Mouse (Mus musculus): ENCODE measurements around the gene Sh2d6. TPM values are rescaled to one million over a fixed set of nuclear protein-coding genes. Genes with fewer than 3 reads are reported as not detected.
A peak's percentile ranks its signal among the peaks of the same experiment; 100 is the strongest.
"Not testable (repeated sequence)": the region's sequence is repeated elsewhere in the genome, so short reads cannot be mapped to it uniquely, and the experiment has no call there.

The Sh2d6 gene
- polyA plus RNA-seq, 1 experiment from 2014 or later = 0.39 TPM

DNA sequence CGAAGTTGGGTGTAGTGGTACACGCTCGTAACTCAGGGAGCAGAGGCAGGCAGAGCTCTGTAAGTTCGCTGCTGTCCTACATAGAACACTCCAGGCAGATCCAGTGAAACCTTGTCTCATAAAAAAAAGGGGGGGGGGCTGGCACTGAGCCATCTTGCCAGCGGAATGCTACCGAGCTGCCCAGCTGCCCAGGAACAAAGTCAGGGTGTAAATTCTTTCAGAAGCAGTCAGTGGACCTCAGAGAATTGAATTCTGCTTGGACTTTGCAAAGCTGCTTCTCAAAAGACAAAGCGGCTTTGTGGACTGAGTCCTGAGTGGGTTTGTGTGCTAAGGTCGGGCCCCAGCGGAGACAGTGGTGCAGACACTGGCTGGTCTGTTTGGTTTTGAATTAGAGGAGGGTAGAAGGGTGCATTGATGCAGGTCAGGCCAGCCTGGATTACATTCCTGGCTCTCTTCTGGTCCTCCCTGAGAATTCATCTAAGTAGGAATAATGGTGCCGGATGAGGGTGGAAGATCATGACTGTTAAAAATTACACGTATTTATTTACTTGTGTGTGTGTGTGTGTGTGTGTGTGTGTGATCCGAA is 21.9 kb upstream of the Sh2d6 start:
- no peak overlapping the region for H3K27ac ChIP-seq (ENCODE audit: low read length)
- WGBS = 61% methylated on average over 12 of the region's 12 CpGs

GRCm38 (mm10) chr6:72538562-72539031 is 17.1 kb upstream of the Sh2d6 start:
- H3K27me3 ChIP-seq (replicated peaks; ENCODE audit: control insufficient read depth, insufficient read depth, low read length) = no peaks in the 10 kb centered on the region
- no peaks in the 10 kb centered on the region for H3K36me3 ChIP-seq (ENCODE audit: control insufficient read depth, insufficient read depth)
- H3K4me1 ChIP-seq (replicated peaks; ENCODE audit: control insufficient read depth, insufficient read depth, low read length) = peaks cover 15% of the 10 kb centered on the region
- peak overlapping the region; percentile 64 for H3K4me3 ChIP-seq (replicated peaks; ENCODE audit: low read length)
- peak overlapping the region; percentile 63 for H3K27ac ChIP-seq (ENCODE audit: low read length)
- no peaks in the 10 kb centered on the region for H3K9me3 ChIP-seq (ENCODE audit: control insufficient read depth, low read length)
- H3K4me2 ChIP-seq (ENCODE audit: low read length) = peak overlapping the region; percentile 81
- WGBS = under 1% methylated on average over 16 of the region's 16 CpGs
- peak overlapping the region; percentile 82 for H3K9ac ChIP-seq (replicated peaks; ENCODE audit: low read depth, low read length)
- peak; percentile 96 for ATAC-seq

More for the DNA sequence above, 21.9 kb upstream of the Sh2d6 start:
- Histone ChIP-seq H3K4me3 (replicated peaks; ENCODE audit: low read length) (no peak overlapping the region), H3K9ac (replicated peaks; ENCODE audit: low read depth, low read length) (no peak overlapping the region), H3K4me2 (ENCODE audit: low read length) (no peak overlapping the region), H3K36me3 (ENCODE audit: control insufficient read depth, insufficient read depth) (no peaks in the 10 kb centered on the region), H3K4me1 (replicated peaks; ENCODE audit: control insufficient read depth, insufficient read depth, low read length) (peaks cover 6% of the 10 kb centered on the region), H3K9me3 (ENCODE audit: control insufficient read depth, low read length) (no peaks in the 10 kb centered on the region), H3K27me3 (replicated peaks; ENCODE audit: control insufficient read depth, insufficient read depth, low read length) (no peaks in the 10 kb centered on the region)
- no peak for ATAC-seq

- ATAC-seq = no peak; the same call in 1 of the 2 replicates
- H3K27ac ChIP-seq (ENCODE audit: low read length) = no peak overlapping the region; the same call in 1 of the 2 replicates
- H3K9ac ChIP-seq (replicated peaks; ENCODE audit: low read depth, low read length) = peak overlapping the region; percentile 82
Measured at GRCm38 (mm10) chr6:72537998-72538500, 16.5 kb upstream of the Sh2d6 start.

GRCm38 (mm10) chr6:72535165-72535564 is 13.7 kb upstream of the Sh2d6 start:
- Histone ChIP-seq H3K9me3 (ENCODE audit: control insufficient read depth, low read length) (no peaks in the 10 kb centered on the region), H3K4me3 (replicated peaks; ENCODE audit: low read length) (no peak overlapping the region), H3K4me1 (replicated peaks; ENCODE audit: control insufficient read depth, insufficient read depth, low read length) (peaks cover 17% of the 10 kb centered on the region), H3K4me2 (ENCODE audit: low read length) (peak overlapping the region; percentile 41), H3K9ac (replicated peaks; ENCODE audit: low read depth, low read length) (no peak overlapping the region), H3K27ac (ENCODE audit: low read length) (no peak overlapping the region), H3K36me3 (ENCODE audit: control insufficient read depth, insufficient read depth) (no peaks in the 10 kb centered on the region), H3K27me3 (replicated peaks; ENCODE audit: control insufficient read depth, insufficient read depth, low read length) (no peaks in the 10 kb centered on the region)
- WGBS = 2% methylated on average over 9 of the region's 9 CpGs
- no peak for ATAC-seq

More at GRCm38 (mm10) chr6:72537998-72538500, 16.5 kb upstream of the Sh2d6 start:
- WGBS = 53% methylated on average over 10 of the region's 10 CpGs
- Histone ChIP-seq H3K4me1 (replicated peaks; ENCODE audit: control insufficient read depth, insufficient read depth, low read length) (peaks cover 15% of the 10 kb centered on the region), H3K9me3 (ENCODE audit: control insufficient read depth, low read length) (no peaks in the 10 kb centered on the region), H3K36me3 (ENCODE audit: control insufficient read depth, insufficient read depth) (no peaks in the 10 kb centered on the region), H3K4me3 (replicated peaks; ENCODE audit: low read length) (peak overlapping the region; percentile 64), H3K27me3 (replicated peaks; ENCODE audit: control insufficient read depth, insufficient read depth, low read length) (no peaks in the 10 kb centered on the region), H3K4me2 (ENCODE audit: low read length) (peak overlapping the region; percentile 81)

- Histone ChIP-seq H3K27me3 (replicated peaks; ENCODE audit: control insufficient read depth, insufficient read depth, low read length) (no peaks in the 10 kb centered on the region), H3K9ac (replicated peaks; ENCODE audit: low read depth, low read length) (no peak overlapping the region), H3K4me1 (replicated peaks; ENCODE audit: control insufficient read depth, insufficient read depth, low read length) (peaks cover 17% of the 10 kb centered on the region), H3K27ac (ENCODE audit: low read length) (no peak overlapping the region), H3K36me3 (ENCODE audit: control insufficient read depth, insufficient read depth) (no peaks in the 10 kb centered on the region), H3K9me3 (ENCODE audit: control insufficient read depth, low read length) (no peaks in the 10 kb centered on the region), H3K4me2 (ENCODE audit: low read length) (no peak overlapping the region), H3K4me3 (replicated peaks; ENCODE audit: low read length) (no peak overlapping the region)
- 36% methylated on average over 9 of the region's 9 CpGs for WGBS
- ATAC-seq = peak; percentile 54
Measured at GRCm38 (mm10) chr6:72534035-72534809, 12.7 kb upstream of the Sh2d6 start.

DNA sequence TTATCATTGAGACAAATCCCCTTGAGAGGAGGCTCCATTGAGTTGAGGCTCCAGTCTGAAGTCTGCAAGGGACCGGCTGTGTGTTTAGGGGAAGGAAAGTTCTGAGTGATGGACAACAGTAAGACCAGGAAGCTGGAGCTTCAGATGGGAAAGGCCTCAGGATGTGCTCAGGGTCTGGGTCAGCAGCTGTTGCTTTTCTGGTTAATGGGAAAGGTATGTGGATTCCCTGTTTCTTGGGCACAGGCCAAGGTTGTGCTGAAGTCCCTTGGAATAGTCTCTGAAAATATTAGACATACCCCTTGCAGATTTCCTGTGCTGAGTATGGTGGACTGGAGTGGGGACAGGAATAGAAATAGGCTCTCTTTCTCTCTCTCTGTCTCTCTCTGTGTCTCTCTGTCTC is 12.0 kb upstream of the Sh2d6 start:
- H3K36me3 ChIP-seq (ENCODE audit: control insufficient read depth, insufficient read depth); ATAC-seq; H3K4me3 ChIP-seq (replicated peaks; ENCODE audit: low read length); H3K9me3 ChIP-seq (ENCODE audit: control insufficient read depth, low read length); H3K27me3 ChIP-seq (replicated peaks; ENCODE audit: control insufficient read depth, insufficient read depth, low read length); H3K4me2 ChIP-seq (ENCODE audit: low read length); H3K9ac ChIP-seq (replicated peaks; ENCODE audit: low read depth, low read length); H3K27ac ChIP-seq (ENCODE audit: low read length): not testable (repeated sequence)
- WGBS = 30% methylated on average over 1 of the region's 1 CpGs
- peaks cover 13% of the 10 kb centered on the region for H3K4me1 ChIP-seq (replicated peaks; ENCODE audit: control insufficient read depth, insufficient read depth, low read length)

GRCm38 (mm10) chr6:72532580-72532979 is 11.1 kb upstream of the Sh2d6 start:
- Histone ChIP-seq H3K9ac (replicated peaks; ENCODE audit: low read depth, low read length) (no peak overlapping the region), H3K4me2 (ENCODE audit: low read length) (no peak overlapping the region), H3K27me3 (replicated peaks; ENCODE audit: control insufficient read depth, insufficient read depth, low read length) (no peaks in the 10 kb centered on the region), H3K27ac (ENCODE audit: low read length) (no peak overlapping the region), H3K4me3 (replicated peaks; ENCODE audit: low read length) (no peak overlapping the region), H3K4me1 (replicated peaks; ENCODE audit: control insufficient read depth, insufficient read depth, low read length) (peaks cover 6% of the 10 kb centered on the region), H3K9me3 (ENCODE audit: control insufficient read depth, low read length) (no peaks in the 10 kb centered on the region), H3K36me3 (ENCODE audit: control insufficient read depth, insufficient read depth) (no peaks in the 10 kb centered on the region)
- no peak for ATAC-seq
- 73% methylated on average over 4 of the region's 4 CpGs for WGBS

DNA sequence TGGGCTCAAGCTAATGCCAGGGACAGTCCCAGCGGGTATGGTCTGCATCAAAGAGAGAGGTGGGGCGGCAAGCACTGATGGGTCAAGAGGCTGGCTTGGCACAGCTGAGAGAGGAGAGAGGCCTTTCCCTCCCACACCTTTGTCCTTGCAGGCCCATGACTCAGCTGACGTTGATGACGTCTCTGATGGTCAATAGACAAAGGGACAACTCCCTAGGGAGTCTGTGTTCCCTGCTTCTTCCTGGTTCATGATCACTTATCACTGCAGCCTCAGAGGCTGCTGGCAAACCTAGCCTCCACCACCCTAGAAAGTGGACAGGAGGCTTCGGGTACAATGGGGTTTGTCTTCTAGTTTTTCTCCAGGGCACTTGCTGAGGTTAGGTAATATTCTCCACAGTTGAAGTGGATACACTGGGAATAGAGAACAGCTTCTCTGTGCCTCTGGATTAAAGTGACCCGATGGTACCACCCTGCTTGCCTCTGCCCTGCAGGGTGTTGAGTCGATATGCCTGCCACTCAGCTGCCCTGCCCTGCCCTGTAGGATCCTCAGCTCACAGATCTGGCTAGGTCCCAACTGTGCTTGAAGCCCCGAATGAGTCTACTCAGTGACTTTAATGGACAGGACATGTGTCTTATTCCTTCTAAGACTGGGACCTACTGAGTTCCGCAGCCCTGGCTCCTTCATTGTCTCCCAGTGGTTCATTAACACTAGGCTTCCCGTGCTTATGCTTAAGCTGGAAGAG is 7.1 kb upstream of the Sh2d6 start:
- Histone ChIP-seq H3K9ac (replicated peaks; ENCODE audit: low read depth, low read length) (no peak overlapping the region), H3K4me1 (replicated peaks; ENCODE audit: control insufficient read depth, insufficient read depth, low read length) (peaks cover 2% of the 10 kb centered on the region; the same call in 1 of the 2 replicates), H3K4me3 (replicated peaks; ENCODE audit: low read length) (no peak overlapping the region), H3K36me3 (ENCODE audit: control insufficient read depth, insufficient read depth) (no peaks in the 10 kb centered on the region), H3K9me3 (ENCODE audit: control insufficient read depth, low read length) (no peaks in the 10 kb centered on the region), H3K4me2 (ENCODE audit: low read length) (no peak overlapping the region), H3K27ac (ENCODE audit: low read length) (no peak overlapping the region), H3K27me3 (replicated peaks; ENCODE audit: control insufficient read depth, insufficient read depth, low read length) (no peaks in the 10 kb centered on the region)
- ATAC-seq = no peak
- 80% methylated on average over 10 of the region's 10 CpGs for WGBS

DNA sequence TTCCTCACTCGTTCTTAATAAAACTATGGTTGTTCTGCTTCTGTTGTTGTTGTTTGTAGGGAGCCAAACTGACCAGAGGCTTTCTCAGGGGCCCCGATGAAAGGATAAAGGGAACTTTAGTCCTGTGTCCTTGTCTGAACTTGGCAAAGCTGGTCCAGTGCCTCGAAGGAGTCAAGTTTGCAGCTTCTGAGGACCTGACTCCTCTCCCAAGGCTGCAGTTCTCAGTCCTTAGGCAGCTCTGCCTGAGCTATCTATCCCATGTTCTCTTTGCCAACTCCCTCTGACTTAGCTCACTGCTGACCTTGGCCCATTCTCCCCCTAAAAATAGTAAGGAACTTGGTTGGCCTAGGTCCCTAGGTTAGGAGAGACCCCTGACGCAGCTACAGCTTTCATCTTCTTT is 5.6 kb upstream of the Sh2d6 start:
- no peak overlapping the region for H3K27ac ChIP-seq (ENCODE audit: low read length)
- no peaks in the 10 kb centered on the region for H3K4me1 ChIP-seq (replicated peaks; ENCODE audit: control insufficient read depth, insufficient read depth, low read length)
- no peaks in the 10 kb centered on the region for H3K27me3 ChIP-seq (replicated peaks; ENCODE audit: control insufficient read depth, insufficient read depth, low read length)
- no peak overlapping the region for H3K4me2 ChIP-seq (ENCODE audit: low read length)
- no peak overlapping the region for H3K4me3 ChIP-seq (replicated peaks; ENCODE audit: low read length)
- ATAC-seq = no peak
- no peaks in the 10 kb centered on the region for H3K36me3 ChIP-seq (ENCODE audit: control insufficient read depth, insufficient read depth)
- no peak overlapping the region for H3K9ac ChIP-seq (replicated peaks; ENCODE audit: low read depth, low read length)
- WGBS = 90% methylated on average over 4 of the region's 4 CpGs
- H3K9me3 ChIP-seq (ENCODE audit: control insufficient read depth, low read length) = no peaks in the 10 kb centered on the region
